Mouse (Mus musculus): Measurements from ENCODE around the gene Dhrs11. TPM values are rescaled to one million over a fixed set of nuclear protein-coding genes. Genes with fewer than 3 reads are reported as not detected.

The Dhrs11 gene
- polyA plus RNA-seq, 1 experiment: 5.0 TPM

GRCm38 (mm10) chr11:84870337-84871043, 41.7 kb upstream of the Dhrs11 start, which contains the start of gene Ggnbp2:
Gene Ggnbp2, minus strand, starts transcription at chr11:84870817.
- Histone ChIP-seq H3K27me3 (ENCODE audit: control insufficient read depth, insufficient read depth, low read length, poor library complexity, severe bottlenecking) (no peaks in the 10 kb centered on the region), H3K9me3 (replicated peaks; ENCODE audit: control insufficient read depth, insufficient read depth, low read length, poor library complexity, severe bottlenecking) (no peaks in the 10 kb centered on the region), H3K4me3 (ENCODE audit: low read depth, low read length) (peak within 1 kb of the TSS; percentile 93), H3K36me3 (ENCODE audit: control insufficient read depth, insufficient read depth, low read length, poor library complexity, severe bottlenecking) (peaks cover 7% of the 10 kb centered on the region), H3K27ac (ENCODE audit: insufficient read depth, low read length) (peak within 1 kb of the TSS; percentile 86), H3K9ac (ENCODE audit: low read depth, poor library complexity, severe bottlenecking) (peak within 1 kb of the TSS; percentile 99), H3K4me1 (ENCODE audit: control insufficient read depth, insufficient read depth, low read length) (no peaks in the 10 kb centered on the region)
- peak; percentile 28; the same call in 1 of the 2 replicates for TF ChIP-seq EP300 (IDR thresholded peaks at IDR 0.05; ENCODE audit: insufficient read depth, low read depth, low read length)
- no peak for TF ChIP-seq CTCF (IDR thresholded peaks at IDR 0.05; ENCODE audit: low read depth, low read length)

DNA sequence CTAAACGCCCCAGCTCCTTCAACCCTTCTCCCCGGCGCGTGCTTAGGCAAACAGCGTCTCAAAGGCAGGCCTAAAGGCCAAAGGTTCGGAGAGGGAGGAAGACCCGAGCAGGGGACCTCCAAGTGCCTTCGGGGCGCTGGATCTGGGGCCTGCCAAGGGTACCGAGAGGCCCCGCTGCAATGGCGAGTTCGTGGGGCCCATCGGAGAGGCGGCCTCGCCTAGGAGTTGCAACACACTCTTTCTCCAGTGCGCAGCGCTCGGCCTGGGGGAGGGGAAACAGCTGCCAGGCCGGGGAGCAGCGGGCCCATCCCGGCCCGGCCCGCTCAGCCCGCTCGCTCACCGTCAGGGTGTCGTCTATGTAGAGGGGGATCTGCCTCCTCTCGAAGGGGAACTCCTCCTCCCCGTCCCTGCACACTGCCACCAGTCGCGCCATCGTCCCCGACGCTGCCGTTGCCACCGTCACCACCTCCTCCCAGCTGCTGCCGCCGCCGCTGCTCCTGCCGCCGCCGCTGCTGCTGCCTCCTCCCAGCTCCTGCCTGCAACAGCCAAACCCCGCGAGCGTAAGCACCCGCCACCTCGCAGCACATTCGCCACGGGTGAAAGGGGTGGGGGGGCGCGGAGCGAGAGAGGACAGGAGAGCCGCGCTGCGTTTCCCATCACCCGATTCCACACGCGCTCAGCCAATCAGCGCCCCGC, 40.9 kb upstream of the Dhrs11 start:
- TF ChIP-seq CTCF (IDR thresholded peaks at IDR 0.05; ENCODE audit: low read depth, low read length): no peak
- TF ChIP-seq EP300 (IDR thresholded peaks at IDR 0.05; ENCODE audit: insufficient read depth, low read depth, low read length): no peak
- TF ChIP-seq POLR2A (IDR thresholded peaks at IDR 0.05; ENCODE audit: insufficient read depth, low read length): peak; percentile 21
- Histone ChIP-seq H3K9me3 (replicated peaks; ENCODE audit: control insufficient read depth, insufficient read depth, low read length, poor library complexity, severe bottlenecking) (no peaks in the 10 kb centered on the region), H3K9ac (ENCODE audit: low read depth, poor library complexity, severe bottlenecking) (peak overlapping the region; percentile 99), H3K36me3 (ENCODE audit: control insufficient read depth, insufficient read depth, low read length, poor library complexity, severe bottlenecking) (peaks cover 6% of the 10 kb centered on the region), H3K4me1 (ENCODE audit: control insufficient read depth, insufficient read depth, low read length) (no peaks in the 10 kb centered on the region), H3K4me3 (ENCODE audit: low read depth, low read length) (peak overlapping the region; percentile 91), H3K27me3 (ENCODE audit: control insufficient read depth, insufficient read depth, low read length, poor library complexity, severe bottlenecking) (no peaks in the 10 kb centered on the region), H3K27ac (ENCODE audit: insufficient read depth, low read length) (peak overlapping the region; percentile 80)

- peaks cover 2% of the 10 kb centered on the region for H3K36me3 ChIP-seq (ENCODE audit: control insufficient read depth, insufficient read depth, low read length, poor library complexity, severe bottlenecking)
- peak overlapping the region; percentile 99 for H3K9ac ChIP-seq (ENCODE audit: low read depth, poor library complexity, severe bottlenecking)
- peak overlapping the region; percentile 80; the same call in 1 of the 2 replicates for H3K27ac ChIP-seq (ENCODE audit: insufficient read depth, low read length)
- H3K9me3 ChIP-seq (replicated peaks; ENCODE audit: control insufficient read depth, insufficient read depth, low read length, poor library complexity, severe bottlenecking): no peaks in the 10 kb centered on the region
- peak overlapping the region; percentile 91 for H3K4me3 ChIP-seq (ENCODE audit: low read depth, low read length)
- TF ChIP-seq CTCF (IDR thresholded peaks at IDR 0.05; ENCODE audit: low read depth, low read length) (no peak), EP300 (IDR thresholded peaks at IDR 0.05; ENCODE audit: insufficient read depth, low read depth, low read length) (no peak), POLR2A (IDR thresholded peaks at IDR 0.05; ENCODE audit: insufficient read depth, low read length) (no peak)
- H3K4me1 ChIP-seq (ENCODE audit: control insufficient read depth, insufficient read depth, low read length): no peaks in the 10 kb centered on the region
- H3K27me3 ChIP-seq (ENCODE audit: control insufficient read depth, insufficient read depth, low read length, poor library complexity, severe bottlenecking): no peaks in the 10 kb centered on the region
These were observed 40.0 kb upstream of the Dhrs11 start for GRCm38 (mm10) chr11:84868786-84869259.

DNA sequence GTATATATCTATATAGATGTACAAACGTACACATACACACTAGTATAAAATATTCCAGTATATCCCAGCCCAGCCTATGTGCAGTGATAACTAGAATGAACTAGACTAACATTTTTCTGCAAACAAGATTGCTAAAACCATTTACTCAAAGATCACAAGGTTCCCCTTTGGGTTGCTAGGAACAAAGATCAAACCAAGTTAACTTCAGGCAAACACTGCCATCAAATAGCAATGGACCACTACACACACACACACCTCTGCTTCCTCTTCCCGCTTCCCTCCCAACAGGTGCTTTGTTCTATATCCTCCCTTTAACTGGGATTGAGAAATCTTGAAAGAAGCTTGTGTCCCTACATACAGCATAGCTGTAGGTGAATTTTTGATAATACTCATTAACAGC, 38.8 kb upstream of the Dhrs11 start:
- no peak overlapping the region for H3K9ac ChIP-seq (ENCODE audit: low read depth, poor library complexity, severe bottlenecking)

DNA sequence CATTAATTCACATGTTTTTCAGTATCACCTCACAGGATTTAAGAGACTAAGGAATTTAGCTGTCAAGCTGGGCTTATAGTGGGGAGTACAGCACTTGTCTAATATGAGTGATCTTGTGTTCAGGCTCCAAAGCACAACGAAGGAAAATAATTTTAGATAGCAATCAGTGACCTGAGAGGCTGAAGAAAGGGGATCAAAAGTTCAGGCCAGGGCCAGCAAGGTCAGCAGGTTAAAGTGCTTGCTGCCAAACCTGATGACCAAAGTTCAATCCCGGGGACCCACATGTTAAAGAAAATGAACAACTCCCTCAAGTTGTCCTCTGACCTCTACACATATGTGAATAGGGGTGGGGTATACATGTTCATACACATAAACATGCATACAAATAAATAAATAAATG, 36.5 kb upstream of the Dhrs11 start:
- H3K9ac ChIP-seq (ENCODE audit: low read depth, poor library complexity, severe bottlenecking): no peak overlapping the region
- TF ChIP-seq POLR2A (IDR thresholded peaks at IDR 0.05; ENCODE audit: insufficient read depth, low read length): no peak
- TF ChIP-seq EP300 (IDR thresholded peaks at IDR 0.05; ENCODE audit: insufficient read depth, low read depth, low read length): no peak
- TF ChIP-seq CTCF (IDR thresholded peaks at IDR 0.05; ENCODE audit: low read depth, low read length): no peak
- no peaks in the 10 kb centered on the region for H3K27me3 ChIP-seq (ENCODE audit: control insufficient read depth, insufficient read depth, low read length, poor library complexity, severe bottlenecking)
- H3K27ac ChIP-seq (ENCODE audit: insufficient read depth, low read length): no peak overlapping the region
- H3K4me1 ChIP-seq (ENCODE audit: control insufficient read depth, insufficient read depth, low read length): no peaks in the 10 kb centered on the region
- H3K9me3 ChIP-seq (replicated peaks; ENCODE audit: control insufficient read depth, insufficient read depth, low read length, poor library complexity, severe bottlenecking): no peaks in the 10 kb centered on the region
- H3K36me3 ChIP-seq (ENCODE audit: control insufficient read depth, insufficient read depth, low read length, poor library complexity, severe bottlenecking): peaks cover 5% of the 10 kb centered on the region
- H3K4me3 ChIP-seq (ENCODE audit: low read depth, low read length): no peak overlapping the region

More for the DNA sequence above, 38.8 kb upstream of the Dhrs11 start:
- H3K4me3 ChIP-seq (ENCODE audit: low read depth, low read length): no peak overlapping the region
- no peak for TF ChIP-seq CTCF (IDR thresholded peaks at IDR 0.05; ENCODE audit: low read depth, low read length)
- no peaks in the 10 kb centered on the region; the same call in 1 of the 2 replicates for H3K36me3 ChIP-seq (ENCODE audit: control insufficient read depth, insufficient read depth, low read length, poor library complexity, severe bottlenecking)
- no peak overlapping the region for H3K27ac ChIP-seq (ENCODE audit: insufficient read depth, low read length)
- H3K9me3 ChIP-seq (replicated peaks; ENCODE audit: control insufficient read depth, insufficient read depth, low read length, poor library complexity, severe bottlenecking): no peaks in the 10 kb centered on the region
- H3K27me3 ChIP-seq (ENCODE audit: control insufficient read depth, insufficient read depth, low read length, poor library complexity, severe bottlenecking): no peaks in the 10 kb centered on the region
- no peaks in the 10 kb centered on the region for H3K4me1 ChIP-seq (ENCODE audit: control insufficient read depth, insufficient read depth, low read length)

GRCm38 (mm10) chr11:84855285-84855684, 26.5 kb upstream of the Dhrs11 start:
- H3K4me3 ChIP-seq (ENCODE audit: low read depth, low read length): no peak overlapping the region
- H3K27ac ChIP-seq (ENCODE audit: insufficient read depth, low read length): no peak overlapping the region
- no peak for TF ChIP-seq EP300 (IDR thresholded peaks at IDR 0.05; ENCODE audit: insufficient read depth, low read depth, low read length)
- no peak for TF ChIP-seq CTCF (IDR thresholded peaks at IDR 0.05; ENCODE audit: low read depth, low read length)
- TF ChIP-seq POLR2A (IDR thresholded peaks at IDR 0.05; ENCODE audit: insufficient read depth, low read length): no peak
- no peaks in the 10 kb centered on the region for H3K4me1 ChIP-seq (ENCODE audit: control insufficient read depth, insufficient read depth, low read length)
- H3K36me3 ChIP-seq (ENCODE audit: control insufficient read depth, insufficient read depth, low read length, poor library complexity, severe bottlenecking): peaks cover 34% of the 10 kb centered on the region
- H3K9ac ChIP-seq (ENCODE audit: low read depth, poor library complexity, severe bottlenecking): no peak overlapping the region
- no peaks in the 10 kb centered on the region for H3K9me3 ChIP-seq (replicated peaks; ENCODE audit: control insufficient read depth, insufficient read depth, low read length, poor library complexity, severe bottlenecking)
- H3K27me3 ChIP-seq (ENCODE audit: control insufficient read depth, insufficient read depth, low read length, poor library complexity, severe bottlenecking): no peaks in the 10 kb centered on the region

All from ES-Bruce4 (cell line).